Mouse (Mus musculus): ENCODE results near the gene Pgp.

DNA sequence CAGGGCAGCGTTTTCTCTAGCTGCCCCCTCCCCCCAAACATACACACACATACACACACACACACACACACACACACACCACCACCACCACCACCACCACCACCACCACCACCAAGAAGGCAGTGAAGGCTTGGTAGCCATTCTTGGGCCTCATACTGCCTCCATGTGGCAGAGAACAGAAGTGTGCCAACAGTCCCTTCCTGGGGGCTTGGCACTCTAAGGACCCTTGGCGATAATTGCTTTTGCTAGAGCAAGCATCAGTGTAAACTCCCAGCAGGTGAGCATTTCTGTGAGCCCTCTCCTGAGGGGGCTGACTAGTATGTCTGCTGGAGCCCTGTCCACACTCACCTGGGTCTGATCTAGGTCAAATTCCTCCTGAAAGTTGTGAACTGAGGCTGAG lies 29.0 kb upstream of the Pgp start:
- TF ChIP-seq CTCF (IDR thresholded peaks at IDR 0.05; ENCODE audit: control insufficient read depth, insufficient read depth, insufficient replicate concordance, low read depth, low read length) (peak; percentile 16; the same call in 1 of the 2 replicates), POLR2A (IDR thresholded peaks at IDR 0.05; ENCODE audit: control insufficient read depth, low read depth, low read length) (no peak)
